Mouse (Mus musculus) MEL (cell line): ENCODE data around the gene Ubfd1. TPM values are rescaled to one million over a fixed set of nuclear protein-coding genes. Genes with fewer than 3 reads are reported as not detected.

Source experiments
- DNase-seq: peaks from one replicate; pipeline ENCODE4 v3.0.0; 2011; ENCODE audit warnings: low read depth, low spot score
- H3K27ac ChIP-seq: 2 replicates; pipeline ENCODE4 v1.5.1; 2012; ENCODE audit warnings: low read depth, mild to moderate bottlenecking, control low read depth, low read length, moderate library complexity; ENCODE audit not compliant: control insufficient read depth
- H3K27me3 ChIP-seq, 2 experiments: fragments of 150-350 bp in 1 of 2; sonication (generic) in 1 of 2; 2 replicates each; pipeline ENCODE4 v1.6.1; 2012; ENCODE audit warnings: low read length in 2 of 2, mild to moderate bottlenecking in 2 of 2, improper control_type of control experiment in 1 of 2, moderate library complexity in 1 of 2; ENCODE audit not compliant: insufficient read depth in 2 of 2, control insufficient read depth in 1 of 2
- H3K36me3 ChIP-seq, 2 experiments: 2 replicates each; pipeline ENCODE4 v1.6.1; 2012 to 2014; ENCODE audit warnings: low read length in 2 of 2, improper control_type of control experiment in 1 of 2, inconsistent platforms in 1 of 2, mild to moderate bottlenecking in 1 of 2; ENCODE audit not compliant: insufficient read depth in 2 of 2, control insufficient read depth in 1 of 2
- H3K4me1 ChIP-seq, 2 experiments: fragments of 150-350 bp in 1 of 2; sonication (generic) in 1 of 2; 2 replicates each; pipeline ENCODE4 v1.6.1; 2012; ENCODE audit warnings: low read length in 2 of 2, improper control_type of control experiment in 1 of 2, mild to moderate bottlenecking in 1 of 2; ENCODE audit not compliant: insufficient read depth in 2 of 2, control insufficient read depth in 1 of 2
- H3K4me3 ChIP-seq, 2 experiments: fragments of 150-350 bp in 1 of 2; sonication (generic) in 1 of 2; 2 replicates each; pipeline ENCODE4 v1.5.1; 2012; ENCODE audit warnings: low read depth in 2 of 2, low read length in 2 of 2, mild to moderate bottlenecking in 2 of 2, moderate library complexity in 2 of 2, control low read depth in 1 of 2, improper control_type of control experiment in 1 of 2; ENCODE audit not compliant: control insufficient read depth in 1 of 2, insufficient read depth in 1 of 2
- H3K79me2 ChIP-seq: 2 replicates; pipeline ENCODE4 v1.6.1; 2012; ENCODE audit warnings: mild to moderate bottlenecking, low read length, moderate library complexity; ENCODE audit not compliant: control insufficient read depth, poor library complexity, insufficient read depth
- H3K9ac ChIP-seq: 2 replicates; pipeline ENCODE4 v1.6.1; 2012; ENCODE audit warnings: low read depth, mild to moderate bottlenecking, control low read depth, low read length, moderate library complexity; ENCODE audit not compliant: control insufficient read depth, poor library complexity, severe bottlenecking
- H3K9me3 ChIP-seq: fragments of 150-350 bp; sonication (generic); replicated peaks from 2 replicates; pipeline ENCODE4 v1.6.1; 2012; ENCODE audit warnings: mild to moderate bottlenecking, low read length, improper control_type of control experiment, moderate library complexity; ENCODE audit not compliant: insufficient read depth
- BHLHE40 ChIP-seq: IDR thresholded peaks from 2 replicates; pipeline ENCODE4 v1.6.1; 2012; ENCODE audit warnings: low read depth, mild to moderate bottlenecking, inconsistent platforms, low read length, improper control_type of control experiment, borderline replicate concordance
- CHD1 ChIP-seq: IDR thresholded peaks from 2 replicates; pipeline ENCODE4 v1.6.1; 2012; ENCODE audit warnings: low read depth, mild to moderate bottlenecking, inconsistent platforms, low read length, improper control_type of control experiment
- CHD2 ChIP-seq: IDR thresholded peaks from 2 replicates; pipeline ENCODE4 v1.6.1; 2011; ENCODE audit warnings: low read length, improper control_type of control experiment
- CTCF ChIP-seq, 3 experiments: IDR thresholded peaks in 2 of 3; conservative IDR thresholded peaks in 1 of 3; 2 replicates each; pipeline ENCODE4 v1.5.1; 2011 to 2012; ENCODE audit warnings: low read length in 3 of 3, low read depth in 2 of 3, mild to moderate bottlenecking in 2 of 3, improper control_type of control experiment in 1 of 3, inconsistent platforms in 1 of 3, mixed read lengths in 1 of 3, moderate library complexity in 1 of 3; ENCODE audit not compliant: control insufficient read depth in 1 of 3, insufficient read depth in 1 of 3, poor library complexity in 1 of 3, severe bottlenecking in 1 of 3
- E2F4 ChIP-seq: IDR thresholded peaks from 2 replicates; pipeline ENCODE4 v1.6.1; 2011; ENCODE audit warnings: low read depth, low read length, improper control_type of control experiment, borderline replicate concordance
- ELF1 ChIP-seq: IDR thresholded peaks from 2 replicates; pipeline ENCODE4 v1.6.1; 2014; ENCODE audit warnings: low read depth, mild to moderate bottlenecking, inconsistent platforms, low read length, improper control_type of control experiment, moderate library complexity
- EP300 ChIP-seq, 2 experiments: IDR thresholded peaks; 2 replicates each; pipeline ENCODE4 v1.6.1; 2011; ENCODE audit warnings: improper control_type of control experiment in 2 of 2, low read length in 2 of 2, low read depth in 1 of 2, mild to moderate bottlenecking in 1 of 2
- ETS1 ChIP-seq: IDR thresholded peaks from 2 replicates; pipeline ENCODE4 v1.6.1; 2012; ENCODE audit warnings: low read depth, mild to moderate bottlenecking, inconsistent platforms, low read length, improper control_type of control experiment, moderate library complexity
- GABPA ChIP-seq: IDR thresholded peaks from 2 replicates; pipeline ENCODE4 v1.6.1; 2012; ENCODE audit warnings: low read depth, mild to moderate bottlenecking, inconsistent platforms, low read length, improper control_type of control experiment, moderate library complexity
- GATA1 ChIP-seq: IDR thresholded peaks from 2 replicates; pipeline ENCODE4 v1.6.1; 2011; ENCODE audit warnings: low read depth, low read length, improper control_type of control experiment
- HCFC1 ChIP-seq: IDR thresholded peaks from 2 replicates; pipeline ENCODE4 v1.6.1; 2012; ENCODE audit warnings: low read depth, mild to moderate bottlenecking, inconsistent platforms, low read length, improper control_type of control experiment, moderate library complexity
- JUND ChIP-seq: IDR thresholded peaks from 2 replicates; pipeline ENCODE4 v1.6.1; 2011; ENCODE audit warnings: low read depth, mild to moderate bottlenecking, improper control_type of control experiment, low read length
- KAT2A ChIP-seq: conservative IDR thresholded peaks from 2 replicates; pipeline ENCODE4 v1.6.1; 2012; ENCODE audit warnings: low read depth, low read length, improper control_type of control experiment, inconsistent platforms
- MAFK ChIP-seq: IDR thresholded peaks from 2 replicates; pipeline ENCODE4 v1.6.1; 2011; ENCODE audit warnings: low read depth, mild to moderate bottlenecking, low read length, improper control_type of control experiment, borderline replicate concordance
- MAX ChIP-seq: IDR thresholded peaks from 2 replicates; pipeline ENCODE4 v1.6.1; 2011; ENCODE audit warnings: low read length, improper control_type of control experiment
- MAZ ChIP-seq: IDR thresholded peaks from 2 replicates; pipeline ENCODE4 v1.6.1; 2012; ENCODE audit warnings: low read depth, mild to moderate bottlenecking, inconsistent platforms, low read length, improper control_type of control experiment
- MEF2A ChIP-seq: IDR thresholded peaks from 2 replicates; pipeline ENCODE4 v1.6.1; 2014; ENCODE audit warnings: low read depth, mild to moderate bottlenecking, inconsistent platforms, low read length, improper control_type of control experiment; ENCODE audit not compliant: poor library complexity, insufficient replicate concordance, severe bottlenecking; ENCODE audit errors: extremely low read depth
- MXI1 ChIP-seq: IDR thresholded peaks from 2 replicates; pipeline ENCODE4 v1.6.1; 2011; ENCODE audit warnings: mild to moderate bottlenecking, low read depth, low read length, improper control_type of control experiment
- MYB ChIP-seq: IDR thresholded peaks from 2 replicates; pipeline ENCODE4 v1.6.1; 2011; ENCODE audit warnings: mild to moderate bottlenecking, low read depth, low read length, improper control_type of control experiment
- MYC ChIP-seq: IDR thresholded peaks from 2 replicates; pipeline ENCODE4 v1.6.1; 2011; ENCODE audit warnings: low read depth, mild to moderate bottlenecking, low read length, improper control_type of control experiment, moderate library complexity
- NELFE ChIP-seq: IDR thresholded peaks from 2 replicates; pipeline ENCODE4 v1.6.1; 2011; ENCODE audit warnings: low read depth, low read length, improper control_type of control experiment
- NRF1 ChIP-seq: IDR thresholded peaks from 2 replicates; pipeline ENCODE4 v1.6.1; 2014; ENCODE audit warnings: low read depth, mild to moderate bottlenecking, inconsistent platforms, low read length, improper control_type of control experiment, moderate library complexity; ENCODE audit not compliant: poor library complexity, insufficient read depth, severe bottlenecking
- POLR2A ChIP-seq, 2 experiments: IDR thresholded peaks; 2 replicates each; pipeline ENCODE4 v1.6.1; 2011 to 2012; ENCODE audit warnings: low read length in 2 of 2, mild to moderate bottlenecking in 2 of 2, control low read depth in 1 of 2, improper control_type of control experiment in 1 of 2, low read depth in 1 of 2, moderate library complexity in 1 of 2; ENCODE audit not compliant: control insufficient read depth in 1 of 2, insufficient read depth in 1 of 2, poor library complexity in 1 of 2
- POLR2AphosphoS2 ChIP-seq: IDR thresholded peaks from 2 replicates; pipeline ENCODE4 v1.6.1; 2011; ENCODE audit warnings: low read length, improper control_type of control experiment
- POLR2AphosphoS5 ChIP-seq: IDR thresholded peaks from 2 replicates; pipeline ENCODE4 v1.6.1; 2012; ENCODE audit warnings: low read depth, borderline replicate concordance, mild to moderate bottlenecking, inconsistent platforms, low read length, moderate library complexity, mixed read lengths
- RCOR1 ChIP-seq: IDR thresholded peaks from 2 replicates; pipeline ENCODE4 v1.6.1; 2012; ENCODE audit warnings: low read depth, mild to moderate bottlenecking, inconsistent platforms, low read length, improper control_type of control experiment
- SIN3A ChIP-seq: IDR thresholded peaks from 2 replicates; pipeline ENCODE4 v1.6.1; 2012; ENCODE audit warnings: low read length, improper control_type of control experiment, inconsistent platforms
- SMC3 ChIP-seq: IDR thresholded peaks from 2 replicates; pipeline ENCODE4 v1.6.1; 2011; ENCODE audit warnings: low read depth, low read length, improper control_type of control experiment
- TAL1 ChIP-seq: IDR thresholded peaks from 2 replicates; pipeline ENCODE4 v1.6.1; 2012; ENCODE audit warnings: mild to moderate bottlenecking, inconsistent platforms, low read length, moderate library complexity, mixed read lengths
- TBP ChIP-seq: IDR thresholded peaks from 2 replicates; pipeline ENCODE4 v1.8.0; 2011; ENCODE audit warnings: low read depth, low read length, improper control_type of control experiment
- UBTF ChIP-seq: IDR thresholded peaks from 2 replicates; pipeline ENCODE4 v1.6.1; 2012; ENCODE audit warnings: low read depth, mild to moderate bottlenecking, inconsistent platforms, low read length, improper control_type of control experiment, moderate library complexity, borderline replicate concordance; ENCODE audit not compliant: insufficient read depth
- USF1 ChIP-seq: IDR thresholded peaks from 2 replicates; pipeline ENCODE4 v1.6.1; 2014; ENCODE audit warnings: low read depth, mild to moderate bottlenecking, inconsistent platforms, low read length, improper control_type of control experiment, moderate library complexity
- USF2 ChIP-seq, 2 experiments: IDR thresholded peaks; 2 replicates each; pipeline ENCODE4 v1.6.1; 2011 to 2012; ENCODE audit warnings: improper control_type of control experiment in 2 of 2, low read length in 2 of 2, borderline replicate concordance in 1 of 2, inconsistent platforms in 1 of 2, low read depth in 1 of 2, mild to moderate bottlenecking in 1 of 2; ENCODE audit not compliant: insufficient read depth in 1 of 2
- ZC3H11A ChIP-seq: IDR thresholded peaks from 2 replicates; pipeline ENCODE4 v1.6.1; 2012; ENCODE audit warnings: low read depth, mild to moderate bottlenecking, inconsistent platforms, low read length, improper control_type of control experiment
- ZKSCAN1 ChIP-seq: IDR thresholded peaks from 2 replicates; pipeline ENCODE4 v1.6.1; 2012; ENCODE audit warnings: low read depth, mild to moderate bottlenecking, inconsistent platforms, low read length, improper control_type of control experiment, moderate library complexity
- ZMIZ1 ChIP-seq: IDR thresholded peaks from 2 replicates; pipeline ENCODE4 v1.6.1; 2012; ENCODE audit warnings: low read depth, mild to moderate bottlenecking, inconsistent platforms, low read length, improper control_type of control experiment, moderate library complexity
- polyA plus RNA-seq, 2 experiments: library from polyadenylated mRNA; stranded (reverse) in 1 of 2; unstranded in 1 of 2; fragments of >175 nt in 1 of 2; fragments of >200 nt in 1 of 2; gene quantifications; 2 replicates each; pipeline versions ENCODE4 v1.2.1 to v1.2.4; 2012; ENCODE audit warnings: low replicate concordance in 2 of 2, low read depth in 1 of 2; ENCODE audit not compliant: insufficient read length in 2 of 2, insufficient read depth in 1 of 2, missing spikeins in 1 of 2
- total RNA-seq: library from RNA; depleted of rRNA; stranded (reverse); fragments of 300-350 nt; gene quantifications from 2 replicates; pipeline ENCODE4 v1.2.3, GENCODE M21; 2012; rRNA removed

The Ubfd1 gene
- 29.2 and 31.2 TPM in 2 replicates for total RNA-seq
- polyA plus RNA-seq = 10 to 100 TPM in 1 of 2 experiments, not detected in 1; 33.8 TPM

DNA sequence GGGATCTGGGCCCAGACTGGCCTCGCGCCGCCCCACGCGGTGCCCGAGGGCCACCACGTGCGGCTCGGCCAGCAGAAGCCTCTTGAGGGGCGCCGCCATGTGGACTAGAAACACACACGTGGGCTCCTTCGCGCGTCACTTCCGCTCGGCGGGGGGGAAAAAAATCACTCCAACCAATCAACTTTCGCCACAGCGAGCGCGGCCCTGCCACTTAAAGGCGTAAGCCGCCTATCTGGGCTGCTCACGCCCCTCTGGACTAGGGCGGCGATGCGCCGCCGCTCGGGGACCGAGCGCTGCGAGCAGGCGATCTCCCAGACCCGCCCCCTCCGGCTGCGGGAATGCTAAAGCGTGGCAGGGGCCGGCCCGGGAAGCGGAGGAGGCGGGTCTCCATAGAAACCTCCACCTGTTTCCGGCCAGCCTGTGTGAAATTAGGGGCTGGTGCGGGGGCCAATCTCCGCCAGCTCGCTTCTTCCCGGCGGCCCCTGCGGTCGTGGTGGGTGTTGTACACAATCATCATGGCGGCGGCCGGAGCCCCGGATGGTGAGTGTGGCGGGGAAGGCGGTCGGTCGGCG is at the start of gene Ubfd1, which contains the start of gene Ears2:
Gene Ubfd1, plus strand, starts transcription at position 231 of the 572 bp plus-strand sequence.
Gene Ears2, minus strand, starts transcription at position 319 of the 572 bp plus-strand sequence.
- Histone ChIP-seq H3K9me3 (no peaks in the 10 kb centered on the region), H3K4me3 (peak within 1 kb of the TSS; percentile 85 to 94), H3K27me3 (no peaks in the 10 kb centered on the region), H3K4me1 (peaks cover 5 to 6% of the 10 kb centered on the region in 2 experiments), H3K79me2 (peaks cover 32% of the 10 kb centered on the region), H3K9ac (peak within 1 kb of the TSS; percentile 93), H3K36me3 (peaks cover 3 to 22% of the 10 kb centered on the region in 2 experiments; a peak in 2 of 4 replicates), H3K27ac (peak within 1 kb of the TSS; percentile 59)
- DNase-seq = peak; percentile 98
- TF ChIP-seq POLR2AphosphoS5 (no peak), MYB (no peak), MAZ (peak; percentile 36; the same call in 1 of the 2 replicates), USF1 (peak; percentile 85), CHD2 (no peak), ZKSCAN1 (no peak), MEF2A (no peak), NRF1 (peak; percentile 46; the same call in 1 of the 2 replicates), TBP (0 out of 2 replicates have a peak, but pooled peaks have one; percentile 32), CTCF (IDR thresholded peaks at IDR 0.05 in 2 of 3, conservative IDR thresholded peaks at IDR 0.05 in 1 of 3; ENCODE audit: control insufficient read depth in 1 of 3, insufficient read depth in 1 of 3, low read depth in 2 of 3, low read length in 3 of 3, poor library complexity in 1 of 3, severe bottlenecking in 1 of 3) (no peak), ELF1 (no peak), SIN3A (peak; percentile 92), SMC3 (no peak), ETS1 (peak; percentile 93), BHLHE40 (no peak), USF2 (IDR thresholded peaks at IDR 0.05; ENCODE audit: borderline replicate concordance in 1 of 2, insufficient read depth in 1 of 2, low read depth in 1 of 2, low read length in 2 of 2) (no peak), ZC3H11A (no peak), EP300 (IDR thresholded peaks at IDR 0.05; ENCODE audit: low read depth in 1 of 2, low read length in 2 of 2) (peak in 1 of 2 experiments; percentile 30; a peak in 2 of 4 replicates), MXI1 (peak; percentile 99), E2F4 (no peak), JUND (no peak), KAT2A (no peak), CHD1 (no peak), HCFC1 (peak; percentile 84), POLR2AphosphoS2 (no peak), ZMIZ1 (no peak), RCOR1 (no peak), TAL1 (no peak), MAX (peak; percentile 99), POLR2A (IDR thresholded peaks at IDR 0.05; ENCODE audit: control insufficient read depth in 1 of 2, insufficient read depth in 1 of 2, low read depth in 1 of 2, low read length in 2 of 2, poor library complexity in 1 of 2) (peak; percentile 33 to 69; a peak in 2 of 4 replicates), GABPA (no peak), NELFE (no peak; the same call in 1 of the 2 replicates), GATA1 (no peak), MAFK (no peak), UBTF (0 out of 2 replicates have a peak, but pooled peaks have one; percentile 32), MYC (peak; percentile 99)
